Mouse (Mus musculus) megakaryocyte, embryonic 14.5 days (primary cell): ENCODE measurements around the gene Amy1.

Experiments used
- FLI1 ChIP-seq: IDR thresholded peaks from 2 replicates; pipeline ENCODE4 v1.6.1; 2012; ENCODE audit warnings: low read length, inconsistent platforms, mixed read lengths
- GATA1 ChIP-seq: IDR thresholded peaks from 3 replicates; pipeline ENCODE4 v1.6.1; 2012; ENCODE audit warnings: mixed read lengths, low read length, inconsistent platforms, borderline replicate concordance

GRCm38 (mm10) chr3:113574578-113574977 lies 31.9 kb downstream of the Amy1 start:
- TF ChIP-seq FLI1, result no peak
- no peak for TF ChIP-seq GATA1
